Mouse (Mus musculus) limb, embryonic 12.5 days (tissue): ENCODE results near the gene 1810010H24Rik. TPM values are rescaled to one million over a fixed set of nuclear protein-coding genes. Genes with fewer than 3 reads are reported as not detected.
"Not testable (repeated sequence)": the region's sequence is repeated elsewhere in the genome, so short reads cannot be mapped to it uniquely, and the experiment has no call there.

ENCODE experiments used
- ATAC-seq: fragments of 200-750 bp; cut with Nextera tagmentation; 2 replicates; pipeline ENCODE4 v1.8.0; 2017; ENCODE audit warnings: low read depth, moderate TSS enrichment; ENCODE audit not compliant: insufficient number of reproducible peaks, insufficient read depth, low FRiP score, low TSS enrichment
- H3K27ac ChIP-seq: fragments of 300-500 bp; sonication (generic); 2 replicates; pipeline ENCODE4 v1.5.1; 2016; ENCODE audit warnings: mild to moderate bottlenecking, moderate library complexity
- H3K27me3 ChIP-seq: fragments of 300-500 bp; sonication (generic); 2 replicates; pipeline ENCODE4 v1.6.1; 2016; ENCODE audit warnings: mild to moderate bottlenecking, moderate library complexity
- H3K36me3 ChIP-seq: fragments of 300-500 bp; sonication (generic); 2 replicates; pipeline ENCODE4 v1.6.1; 2016; ENCODE audit warnings: mild to moderate bottlenecking, moderate library complexity
- H3K4me1 ChIP-seq: fragments of 300-500 bp; sonication (generic); replicated peaks from 2 replicates; pipeline ENCODE4 v1.6.1; 2016
- H3K4me2 ChIP-seq: fragments of 300-500 bp; sonication (generic); 2 replicates; pipeline ENCODE4 v1.6.1; 2016; ENCODE audit warnings: mild to moderate bottlenecking, moderate library complexity
- H3K4me3 ChIP-seq: fragments of 300-500 bp; sonication (generic); replicated peaks from 2 replicates; pipeline ENCODE4 v1.5.1; 2016; ENCODE audit warnings: mild to moderate bottlenecking
- H3K9ac ChIP-seq: fragments of 300-500 bp; sonication (generic); replicated peaks from 2 replicates; pipeline ENCODE4 v1.6.1; 2016; ENCODE audit warnings: mild to moderate bottlenecking, moderate library complexity
- H3K9me3 ChIP-seq: fragments of 300-500 bp; sonication (generic); 2 replicates; pipeline ENCODE4 v1.6.1; 2016; ENCODE audit warnings: mild to moderate bottlenecking, moderate library complexity
- WGBS: fragments of 180-500 bp; shearing (Covaris S2); methylation state at CpG from one replicate; pipeline ENCODE4 v1.1.7; 2016; 5-methylcytosine and 5-hydroxymethylcytosine counted together
- polyA plus RNA-seq: library from polyadenylated mRNA; unstranded; fragments of >200 nt; fragmentation: Nextera tagmentation; extraction: Ambion mirVana; gene quantifications from 2 replicates; pipeline ENCODE4 v1.2.1, GENCODE M21; 2016

1810010H24Rik gene
- polyA plus RNA-seq, 1 experiment from 2014 or later = 2.0 TPM

GRCm38 (mm10) chr11:107046766-107047620 lies 21.5 kb downstream of the 1810010H24Rik start:
- Histone ChIP-seq H3K27me3 (no peaks in the 10 kb centered on the region), H3K4me3 (no peak overlapping the region), H3K4me1 (no peaks in the 10 kb centered on the region), H3K36me3 (peaks cover 64% of the 10 kb centered on the region), H3K4me2 (no peak overlapping the region), H3K27ac (no peak overlapping the region), H3K9me3 (no peaks in the 10 kb centered on the region), H3K9ac (no peak overlapping the region)
- WGBS = 93% methylated on average over 15 of the region's 15 CpGs
- ATAC-seq = no peak

- Histone ChIP-seq H3K9ac (no peak overlapping the region), H3K27me3 (no peaks in the 10 kb centered on the region), H3K9me3 (no peaks in the 10 kb centered on the region), H3K4me1 (no peaks in the 10 kb centered on the region), H3K36me3 (peaks cover 89% of the 10 kb centered on the region), H3K4me3 (no peak overlapping the region), H3K4me2 (no peak overlapping the region), H3K27ac (no peak overlapping the region)
- no peak for ATAC-seq
- WGBS = 89% methylated on average over 6 of the region's 6 CpGs
These were observed 29.4 kb downstream of the 1810010H24Rik start for GRCm38 (mm10) chr11:107054870-107055269.

- Histone ChIP-seq H3K4me3 (no peak overlapping the region), H3K9me3 (no peaks in the 10 kb centered on the region), H3K27ac (no peak overlapping the region), H3K36me3 (peaks cover 100% of the 10 kb centered on the region), H3K27me3 (no peaks in the 10 kb centered on the region), H3K4me1 (no peaks in the 10 kb centered on the region), H3K9ac (no peak overlapping the region), H3K4me2 (no peak overlapping the region)
- 95% methylated on average over 6 of the region's 6 CpGs for WGBS
- no peak for ATAC-seq
These were observed 31.9 kb downstream of the 1810010H24Rik start for GRCm38 (mm10) chr11:107057391-107057790.

GRCm38 (mm10) chr11:107059634-107060033 lies 34.2 kb downstream of the 1810010H24Rik start:
- not testable (repeated sequence) for ATAC-seq, H3K4me3 ChIP-seq, H3K27ac ChIP-seq, H3K4me2 ChIP-seq, H3K9me3 ChIP-seq, H3K4me1 ChIP-seq, H3K27me3 ChIP-seq, H3K9ac ChIP-seq
- peaks cover 98% of the 10 kb centered on the region for H3K36me3 ChIP-seq
- WGBS = 97% methylated on average over 3 of the region's 3 CpGs

GRCm38 (mm10) chr11:107060941-107061340 lies 35.5 kb downstream of the 1810010H24Rik start:
- Histone ChIP-seq H3K4me2 (no peak overlapping the region), H3K9me3 (no peaks in the 10 kb centered on the region), H3K9ac (no peak overlapping the region; the same call in 1 of the 2 replicates), H3K4me3 (no peak overlapping the region), H3K36me3 (peaks cover 98% of the 10 kb centered on the region), H3K27me3 (no peaks in the 10 kb centered on the region), H3K4me1 (no peaks in the 10 kb centered on the region), H3K27ac (no peak overlapping the region)
- WGBS = 80% methylated on average over 1 of the region's 1 CpGs
- no peak for ATAC-seq

GRCm38 (mm10) chr11:107063067-107063466 lies 37.6 kb downstream of the 1810010H24Rik start:
- Histone ChIP-seq H3K4me1 (no peaks in the 10 kb centered on the region), H3K4me2 (no peak overlapping the region), H3K36me3 (peaks cover 98% of the 10 kb centered on the region), H3K27me3 (no peaks in the 10 kb centered on the region), H3K4me3 (no peak overlapping the region), H3K9ac (no peak overlapping the region), H3K27ac (no peak overlapping the region), H3K9me3 (no peaks in the 10 kb centered on the region)
- WGBS = 95% methylated on average over 3 of the region's 3 CpGs
- no peak for ATAC-seq

- Histone ChIP-seq H3K4me2 (no peak overlapping the region), H3K4me1 (no peaks in the 10 kb centered on the region), H3K27ac (no peak overlapping the region), H3K4me3 (no peak overlapping the region), H3K27me3 (no peaks in the 10 kb centered on the region), H3K36me3 (peaks cover 93% of the 10 kb centered on the region), H3K9me3 (no peaks in the 10 kb centered on the region), H3K9ac (no peak overlapping the region)
- 83% methylated on average over 1 of the region's 1 CpGs for WGBS
- no peak for ATAC-seq
These were observed 39.1 kb downstream of the 1810010H24Rik start for GRCm38 (mm10) chr11:107064590-107064989.

GRCm38 (mm10) chr11:107065216-107065785 lies 39.8 kb downstream of the 1810010H24Rik start:
- Histone ChIP-seq H3K9ac (no peak overlapping the region), H3K36me3 (peaks cover 93% of the 10 kb centered on the region), H3K27ac (no peak overlapping the region), H3K9me3 (no peaks in the 10 kb centered on the region), H3K4me3 (no peak overlapping the region), H3K4me1 (no peaks in the 10 kb centered on the region), H3K4me2 (no peak overlapping the region), H3K27me3 (no peaks in the 10 kb centered on the region)
- no peak for ATAC-seq
- 91% methylated on average over 11 of the region's 11 CpGs for WGBS

Other genes with a start within 250 kb of the 1810010H24Rik start
- 14.8 and 15.0 TPM in 2 replicates for gene Polg2, start 246.1 kb upstream of the 1810010H24Rik start, polyA plus RNA-seq
- 420 and 426 TPM in 2 replicates for gene Ddx5, start 236.5 kb upstream of the 1810010H24Rik start, polyA plus RNA-seq
- 27.3 and 30.4 TPM in 2 replicates for gene Cep95, start 236.4 kb upstream of the 1810010H24Rik start, polyA plus RNA-seq
- gene Smurf2, start 105.0 kb upstream of the 1810010H24Rik start, polyA plus RNA-seq = 16.1 and 16.9 TPM in 2 replicates
- gene Kpna2, start 26.1 kb upstream of the 1810010H24Rik start, polyA plus RNA-seq = 501 and 513 TPM in 2 replicates
- gene Bptf, start 106.4 kb downstream of the 1810010H24Rik start, polyA plus RNA-seq = 43.8 and 45.5 TPM in 2 replicates
- 72.7 and 73.9 TPM in 2 replicates for gene Nol11, start 163.7 kb downstream of the 1810010H24Rik start, polyA plus RNA-seq